Mouse (Mus musculus) Patski (cell line): ENCODE measurements at regions not wholly inside any gene's neighbourhood (a gene's known extent, or its start where the extent isn't known, plus 50 kb on each side); places are given as distances from the start of the nearest gene placed in this dataset.
A peak's percentile ranks its signal among the peaks of the same experiment; 100 is the strongest.

Source experiments
- ATAC-seq: fragments of 100-300 bp; one replicate; pipeline ENCODE4 v1.8.0; 2021
- CTCF ChIA-PET: fragments of 350-600 bp; sonication (Branson Sonifier 250); formaldehyde crosslinking; loops from one replicate; lab custom pipeline; 2022; ENCODE audit warnings: inconsistent platforms; lab: Charles Lee
- POLR2A ChIA-PET: fragments of 350-600 bp; sonication (Branson Sonifier 250); formaldehyde crosslinking; loops from one replicate; lab custom pipeline; 2022; ENCODE audit warnings: antibody characterized with exemption, inconsistent platforms; lab: Charles Lee
- DNase-seq: peaks from one replicate; pipeline ENCODE4 v3.0.0-alpha.2; 2011; ENCODE audit warnings: low read depth, low spot score
- H3K27me3 ChIP-seq: fragments of 371-371 bp; one replicate; pipeline ENCODE4 v1.5.1; 2021
- CTCF ChIP-seq: fragments of 100-300 bp; IDR thresholded peaks from one replicate; pipeline ENCODE4 v1.5.1; 2021
- in situ Hi-C: fragments of 300-500 bp; cut with MboI; formaldehyde crosslinking; loops from 3 replicates; pipeline ENCODE4 v1.11.1; 2018; ENCODE audit warnings: low pct_unique_long_range_greater_than_20kb, mixed read lengths

DNA sequence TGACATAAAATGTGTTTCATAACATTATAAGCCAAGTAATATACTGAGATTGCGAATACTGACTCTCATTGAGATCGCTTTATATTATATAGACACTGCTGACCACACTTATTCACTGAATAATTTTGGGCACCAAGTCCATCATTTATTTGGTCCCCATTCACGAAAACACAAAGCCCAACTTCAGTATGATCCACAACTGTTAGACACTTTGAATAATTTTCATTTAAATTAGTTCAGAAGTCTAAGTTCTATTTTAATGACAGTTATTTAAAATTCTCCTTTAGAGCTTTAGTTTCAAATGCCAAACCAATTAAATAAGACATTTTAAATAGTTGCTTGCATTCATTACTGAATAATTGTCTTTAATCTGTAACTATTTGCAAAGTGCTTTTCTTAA lies 240.2 kb upstream of the Ptprz1 start:
- no peaks in the 10 kb centered on the region for H3K27me3 ChIP-seq
- DNase-seq (no peak), ATAC-seq (no peak)
- in situ Hi-C loops: no loop called here
- POLR2A ChIA-PET: no interaction called here
- CTCF ChIA-PET: no interaction called here
- TF ChIP-seq CTCF: no peak

GRCm38 (mm10) chr6:22634740-22635139 lies 240.6 kb upstream of the Ptprz1 start:
- no peak for ATAC-seq
- no peaks in the 10 kb centered on the region for H3K27me3 ChIP-seq
- ChIA-PET POLR2A (no interaction called here), CTCF (no interaction called here)
- no peak for TF ChIP-seq CTCF
- in situ Hi-C loops: no loop called here
- DNase-seq: no peak

DNA sequence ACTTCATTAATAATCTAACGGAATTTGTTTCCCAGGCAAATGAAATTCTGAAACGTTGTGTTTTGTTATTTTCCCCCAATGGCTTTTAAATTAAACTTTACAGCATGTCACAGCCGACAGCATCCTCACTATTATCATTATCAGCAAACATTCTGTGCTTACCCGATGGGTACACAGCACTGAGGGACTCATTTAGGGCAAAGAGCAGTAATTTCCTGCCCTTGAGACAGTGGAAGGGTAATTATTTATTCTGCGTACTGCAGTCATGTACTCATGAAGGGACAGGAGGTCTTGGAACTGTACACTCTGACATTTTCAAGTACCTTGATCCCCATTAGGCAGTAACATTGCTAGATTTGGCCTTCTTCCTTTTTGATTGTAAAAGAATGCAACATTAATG lies 235.5 kb upstream of the Fam3c start:
- no peak for TF ChIP-seq CTCF
- ATAC-seq (no peak), DNase-seq (no peak)
- in situ Hi-C loops: no loop called here
- no peaks in the 10 kb centered on the region for H3K27me3 ChIP-seq
- POLR2A ChIA-PET: no interaction called here
- CTCF ChIA-PET: no interaction called here

GRCm38 (mm10) chr6:22584851-22585250 lies 228.8 kb upstream of the Fam3c start:
- no peaks in the 10 kb centered on the region for H3K27me3 ChIP-seq
- ChIA-PET CTCF (no interaction called here), POLR2A (no interaction called here)
- DNase-seq (no peak), ATAC-seq (no peak)
- in situ Hi-C loops: no loop called here
- TF ChIP-seq CTCF: no peak

DNA sequence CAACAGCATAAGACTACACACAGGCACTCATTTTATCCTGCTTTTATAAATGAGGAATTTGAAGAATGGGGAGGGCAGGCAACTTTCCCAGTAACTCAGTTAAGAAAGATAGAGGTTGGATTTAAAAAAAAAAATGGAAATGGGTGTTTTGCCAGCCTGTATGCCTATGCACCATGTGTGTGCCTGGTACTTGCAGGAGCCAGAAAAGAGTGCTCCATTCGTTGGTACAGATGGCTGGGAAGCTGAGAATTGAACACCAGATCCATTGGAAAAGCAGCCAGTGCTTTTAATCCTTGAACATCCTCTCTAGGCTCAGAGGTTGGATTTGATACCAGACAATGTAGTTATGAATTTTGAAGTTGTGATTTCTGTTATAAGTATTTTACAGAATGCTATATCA lies 216.9 kb upstream of the Fam3c start:
- no peak for DNase-seq
- CTCF ChIA-PET: no interaction called here
- ATAC-seq: no peak
- no peaks in the 10 kb centered on the region for H3K27me3 ChIP-seq
- POLR2A ChIA-PET: no interaction called here
- in situ Hi-C loops: loop anchor here (25.0 kb wide), 1 partner anchor 1864 kb away; no protein-coding TSS in a partner anchor
- no peak for TF ChIP-seq CTCF

DNA sequence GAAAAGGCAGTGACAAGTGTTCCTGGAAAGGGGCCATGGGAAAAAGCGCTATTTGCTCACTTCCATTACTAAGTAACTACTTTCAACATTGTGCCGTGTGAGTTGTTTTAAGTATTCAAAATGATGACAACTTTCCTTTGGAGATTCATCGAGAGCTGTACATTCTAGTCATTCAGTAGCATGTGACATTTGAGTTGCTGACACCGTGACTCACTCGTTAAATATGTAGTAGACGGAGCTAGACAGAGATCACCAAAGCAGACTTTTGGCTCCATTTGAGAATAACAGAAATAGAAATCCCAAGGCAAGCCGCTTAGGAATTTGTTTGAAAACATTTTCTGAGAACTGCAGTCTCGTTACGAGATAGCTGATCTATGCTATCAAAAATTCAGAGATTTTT lies 211.8 kb upstream of the Fam3c start:
- H3K27me3 ChIP-seq: no peaks in the 10 kb centered on the region
- no peak for ATAC-seq
- ChIA-PET POLR2A (no interaction called here), CTCF (no interaction called here)
- in situ Hi-C loops: loop anchor here (25.0 kb wide), 1 partner anchor 1869 kb away; no protein-coding TSS in a partner anchor
- no peak for TF ChIP-seq CTCF
- peak; percentile 13 for DNase-seq

DNA sequence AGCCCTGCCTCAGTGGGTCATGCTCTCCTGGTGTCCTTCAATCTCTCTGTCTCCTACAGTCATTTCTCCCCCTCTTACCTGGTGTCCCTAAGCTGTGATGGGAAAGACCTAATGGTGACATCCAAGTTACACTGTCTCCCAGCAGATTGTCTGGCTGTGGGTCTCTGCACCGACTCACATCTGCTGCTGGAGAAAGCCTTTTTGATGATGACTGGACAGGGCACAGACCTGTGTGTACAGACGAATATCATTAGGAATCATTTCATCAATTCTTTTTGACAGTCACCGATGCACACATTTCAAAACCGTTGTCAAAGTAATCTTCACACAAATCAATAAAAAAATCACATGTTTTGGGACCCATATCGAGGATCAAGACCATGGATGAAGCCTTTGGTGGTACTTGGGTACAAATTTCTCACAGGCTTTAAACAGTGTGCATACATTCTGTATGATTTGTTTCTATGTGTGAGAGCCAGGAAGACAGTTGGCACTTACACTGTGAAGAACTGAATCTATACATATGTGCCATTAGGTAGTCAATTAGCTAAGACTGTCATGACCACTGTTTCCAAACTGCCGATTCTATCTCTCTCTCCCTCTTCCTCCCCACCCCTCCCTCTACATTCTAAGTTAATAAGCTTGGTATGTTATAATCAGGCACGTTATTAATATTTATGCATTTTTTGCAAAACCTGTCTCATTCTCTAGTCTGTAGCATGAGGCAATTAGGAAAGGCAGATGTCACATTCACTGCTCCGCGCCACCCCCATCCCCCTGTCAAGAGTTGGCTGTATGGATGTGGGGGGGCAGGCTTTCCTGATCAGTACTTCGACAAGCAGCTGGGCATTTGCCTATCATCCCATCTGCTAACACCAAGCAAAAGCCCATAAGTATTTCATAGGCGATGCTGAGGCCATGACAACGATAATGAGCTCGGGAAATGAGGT lies 192.5 kb upstream of the Fam3c start:
- no peak for ATAC-seq
- CTCF ChIA-PET: no interaction called here

DNA sequence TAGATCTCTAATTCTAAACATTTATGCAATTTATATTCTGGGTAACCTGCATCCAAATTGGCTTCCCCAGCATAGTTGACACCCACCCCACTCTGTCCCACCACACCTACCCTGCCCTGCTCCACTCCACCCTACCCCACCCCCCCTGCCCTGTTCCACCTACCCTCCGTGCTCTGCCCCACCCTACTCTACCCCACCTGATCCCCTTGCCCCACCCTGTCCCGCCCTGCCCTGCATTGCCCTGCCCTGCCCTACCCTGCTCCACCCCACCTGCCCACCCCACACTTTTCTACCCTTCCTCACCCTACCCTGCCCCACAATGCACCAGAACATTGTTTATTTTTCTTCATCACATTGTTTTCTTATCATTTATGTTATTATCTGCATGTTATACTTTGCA lies 185.6 kb upstream of the Fam3c start:
- TF ChIP-seq CTCF: no peak
- POLR2A ChIA-PET: no interaction called here
- no peak for ATAC-seq
- CTCF ChIA-PET: no interaction called here
- DNase-seq: no peak
- H3K27me3 ChIP-seq: no peaks in the 10 kb centered on the region
- in situ Hi-C loops: no loop called here

More for the DNA sequence above, 192.5 kb upstream of the Fam3c start:
- in situ Hi-C loops: no loop called here
- TF ChIP-seq CTCF: no peak
- POLR2A ChIA-PET: no interaction called here
- DNase-seq: no peak
- H3K27me3 ChIP-seq: no peaks in the 10 kb centered on the region

DNA sequence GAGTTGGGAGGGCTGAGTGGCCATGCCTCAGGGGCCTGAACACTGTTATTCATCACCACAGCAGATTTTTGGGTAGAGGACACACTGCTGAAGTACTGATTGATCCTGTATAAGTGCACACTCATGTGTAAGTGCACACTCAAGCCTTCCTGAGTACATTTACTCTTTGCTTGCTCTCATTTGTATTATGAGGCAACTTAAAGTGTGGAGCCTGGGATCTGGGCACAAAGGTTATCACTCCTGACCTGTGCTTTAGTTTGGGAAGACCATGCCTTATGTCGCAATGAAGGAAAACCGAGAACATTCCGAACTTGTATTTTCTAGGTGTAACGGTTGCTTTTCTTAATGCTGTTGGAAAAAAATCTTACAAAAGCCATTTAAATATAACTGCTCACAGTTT lies 182.2 kb upstream of the Fam3c start:
- no peak for ATAC-seq
- no peak for TF ChIP-seq CTCF
- POLR2A ChIA-PET: no interaction called here
- H3K27me3 ChIP-seq: no peaks in the 10 kb centered on the region
- CTCF ChIA-PET: no interaction called here
- in situ Hi-C loops: no loop called here
- DNase-seq: no peak

DNA sequence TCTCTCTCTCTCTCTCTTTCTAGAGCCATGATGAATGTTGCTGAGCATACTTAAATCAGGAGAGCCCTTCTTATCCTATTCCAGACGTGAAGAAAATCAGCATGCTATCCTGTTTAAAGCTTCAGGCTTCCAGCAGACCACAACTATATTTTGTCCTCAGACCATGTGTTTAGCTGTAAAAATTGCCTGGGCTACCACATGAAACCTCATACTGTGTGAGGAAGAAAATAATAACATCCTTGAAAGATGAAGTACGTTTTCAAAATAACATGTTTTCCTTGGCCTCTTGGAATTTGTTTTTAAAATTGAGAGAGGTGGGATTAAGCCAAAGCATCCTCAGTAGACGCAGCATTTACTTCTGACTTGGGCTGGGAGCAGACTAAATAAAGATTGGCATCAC lies 168.3 kb upstream of the Fam3c start:
- ATAC-seq: no peak
- CTCF ChIA-PET: no interaction called here
- POLR2A ChIA-PET: no interaction called here
- no peak for DNase-seq
- TF ChIP-seq CTCF: no peak
- in situ Hi-C loops: no loop called here
- no peaks in the 10 kb centered on the region for H3K27me3 ChIP-seq

DNA sequence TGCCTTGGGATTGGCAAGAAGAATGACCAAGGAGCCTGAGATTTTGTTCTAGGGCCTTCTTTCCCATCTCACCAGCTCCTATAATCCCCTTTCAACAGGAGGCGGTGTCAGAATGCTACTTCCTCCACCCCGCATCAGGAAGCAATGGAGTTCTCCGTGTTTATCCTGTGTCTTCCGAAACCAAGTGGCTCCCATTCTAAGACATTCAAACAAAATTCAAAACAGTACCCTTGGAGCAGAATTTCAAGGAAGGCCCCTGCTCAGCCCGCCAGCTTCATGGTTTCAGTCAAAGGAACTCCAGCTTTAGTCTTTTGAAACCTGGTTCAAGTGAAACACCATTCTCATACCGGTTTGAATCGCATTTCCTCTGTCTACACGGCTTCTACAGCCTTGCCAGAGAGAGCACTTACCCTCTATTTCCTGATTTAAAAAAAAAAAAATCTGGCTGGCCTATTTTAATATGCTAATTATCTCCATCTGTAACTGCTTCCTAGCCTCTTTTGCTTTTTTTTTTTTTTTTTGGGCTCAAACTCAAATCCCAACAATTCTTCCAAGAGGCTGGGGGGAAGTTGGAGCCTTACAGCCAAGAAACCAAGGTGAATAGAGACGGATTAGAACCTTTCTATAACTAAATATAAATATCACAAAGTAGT lies 167.7 kb upstream of the Fam3c start:
- no peak for ATAC-seq
- no peak for TF ChIP-seq CTCF
- no peaks in the 10 kb centered on the region for H3K27me3 ChIP-seq
- CTCF ChIA-PET: no interaction called here
- DNase-seq: no peak
- in situ Hi-C loops: no loop called here
- POLR2A ChIA-PET: no interaction called here
